Mouse (Mus musculus): ENCODE data around the gene Smarcc1. TPM values are rescaled to one million over a fixed set of nuclear protein-coding genes. Genes with fewer than 3 reads are reported as not detected.
"Not testable (repeated sequence)": the region's sequence is repeated elsewhere in the genome, so short reads cannot be mapped to it uniquely, and the experiment has no call there.

Smarcc1 gene
- polyA plus RNA-seq (2015; fragmentation: Nextera tagmentation; extraction: Ambion mirVana): 174 and 188 TPM in 2 replicates

- no peaks in the 10 kb centered on the region for H3K27me3 ChIP-seq
- peak within 1 kb of the TSS; percentile 63 for H3K4me2 ChIP-seq (replicated peaks)
- peaks cover 22% of the 10 kb centered on the region for H3K4me1 ChIP-seq
- WGBS: under 1% methylated on average over 69 of the region's 79 CpGs
- H3K9ac ChIP-seq: peak within 1 kb of the TSS; percentile 95
- H3K4me3 ChIP-seq: peak within 1 kb of the TSS; percentile 75
- H3K9me3 ChIP-seq: no peaks in the 10 kb centered on the region
- peak; percentile 97 for ATAC-seq (ENCODE audit: low FRiP score, low read depth)
- peak within 1 kb of the TSS; percentile 97 for H3K27ac ChIP-seq
- H3K36me3 ChIP-seq: peaks cover 18% of the 10 kb centered on the region
Observed at GRCm38 (mm10) chr9:110116977-110117778, at the start of gene Smarcc1. Smarcc1 (plus strand) TSS chr9:110117708.

GRCm38 (mm10) chr9:110068745-110069144 lies 48.8 kb upstream of the Smarcc1 start:
- peaks cover 72% of the 10 kb centered on the region for H3K36me3 ChIP-seq
- no peak overlapping the region for H3K27ac ChIP-seq
- H3K9ac ChIP-seq: no peak overlapping the region
- ATAC-seq (ENCODE audit: low FRiP score, low read depth): no peak
- H3K4me2 ChIP-seq (replicated peaks): no peak overlapping the region
- no peaks in the 10 kb centered on the region for H3K9me3 ChIP-seq
- H3K4me3 ChIP-seq: no peak overlapping the region
- H3K27me3 ChIP-seq: no peaks in the 10 kb centered on the region
- H3K4me1 ChIP-seq: no peaks in the 10 kb centered on the region
- WGBS: 91% methylated on average over 6 of the region's 6 CpGs

- peaks cover 75% of the 10 kb centered on the region for H3K36me3 ChIP-seq
- no peak overlapping the region for H3K9ac ChIP-seq
- no peak overlapping the region for H3K27ac ChIP-seq
- H3K4me3 ChIP-seq: no peak overlapping the region
- H3K4me2 ChIP-seq (replicated peaks): no peak overlapping the region
- WGBS: 85% methylated on average over 9 of the region's 9 CpGs
- no peaks in the 10 kb centered on the region for H3K4me1 ChIP-seq
- no peak for ATAC-seq (ENCODE audit: low FRiP score, low read depth)
- no peaks in the 10 kb centered on the region for H3K9me3 ChIP-seq
- H3K27me3 ChIP-seq: no peaks in the 10 kb centered on the region
Observed at GRCm38 (mm10) chr9:110070358-110070757, 47.1 kb upstream of the Smarcc1 start.

GRCm38 (mm10) chr9:110071011-110071410 lies 46.5 kb upstream of the Smarcc1 start:
- no peak for ATAC-seq (ENCODE audit: low FRiP score, low read depth)
- WGBS: 86% methylated on average over 4 of the region's 4 CpGs
- H3K36me3 ChIP-seq: peaks cover 71% of the 10 kb centered on the region

DNA sequence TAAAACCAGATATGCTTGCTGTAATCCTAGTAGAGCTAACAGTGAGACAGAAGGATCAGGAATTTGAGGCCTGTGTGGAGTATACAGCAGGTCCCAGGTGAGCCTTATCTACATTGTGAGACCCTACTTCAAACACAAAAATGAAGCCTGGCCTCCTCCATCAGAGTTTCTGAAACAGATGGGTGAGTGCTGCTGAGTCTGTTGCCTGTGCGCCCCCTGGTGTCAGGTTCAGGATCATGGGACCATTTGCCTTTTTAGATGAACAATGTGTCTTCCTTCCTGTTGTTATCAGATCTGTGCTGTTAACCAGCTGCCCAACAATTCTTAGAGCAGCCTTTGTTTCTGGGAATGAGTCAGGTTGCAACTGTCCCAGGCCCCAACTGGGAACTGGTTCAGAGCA lies 45.7 kb upstream of the Smarcc1 start:
- Histone ChIP-seq H3K4me2 (replicated peaks) (no peak overlapping the region), H3K27me3 (no peaks in the 10 kb centered on the region), H3K36me3 (peaks cover 66% of the 10 kb centered on the region), H3K9ac (no peak overlapping the region), H3K9me3 (no peaks in the 10 kb centered on the region), H3K4me3 (no peak overlapping the region), H3K27ac (no peak overlapping the region), H3K4me1 (no peaks in the 10 kb centered on the region)
- 7% methylated on average over 1 of the region's 1 CpGs for WGBS
- ATAC-seq (ENCODE audit: low FRiP score, low read depth): peak; percentile 15; the same call in 1 of the 2 replicates

More at GRCm38 (mm10) chr9:110071011-110071410, 46.5 kb upstream of the Smarcc1 start:
- no peaks in the 10 kb centered on the region for H3K4me1 ChIP-seq
- no peak overlapping the region for H3K27ac ChIP-seq
- H3K27me3 ChIP-seq: no peaks in the 10 kb centered on the region
- H3K9ac ChIP-seq: no peak overlapping the region
- no peak overlapping the region for H3K4me3 ChIP-seq
- H3K9me3 ChIP-seq: no peaks in the 10 kb centered on the region
- no peak overlapping the region for H3K4me2 ChIP-seq (replicated peaks)

DNA sequence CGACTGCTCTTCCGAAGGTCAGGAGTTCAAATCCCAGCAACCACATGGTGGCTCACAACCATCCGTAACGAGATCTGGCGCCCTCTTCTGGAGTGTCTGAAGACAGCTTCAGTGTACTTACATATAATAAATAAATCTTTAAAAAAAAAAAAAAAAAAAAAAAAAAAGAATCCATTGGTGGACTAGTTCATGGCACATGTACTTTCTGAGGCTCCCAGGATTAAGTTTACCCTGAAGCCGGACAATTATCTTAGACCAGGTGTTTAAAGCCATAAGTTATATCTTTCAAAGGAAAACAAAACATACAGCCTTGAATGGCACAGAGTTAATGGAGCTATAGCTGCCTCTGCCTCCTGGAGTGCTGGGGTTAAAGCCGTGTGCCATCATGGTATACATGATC lies 41.0 kb upstream of the Smarcc1 start:
- peaks cover 62% of the 10 kb centered on the region for H3K36me3 ChIP-seq
- H3K27me3 ChIP-seq; H3K9me3 ChIP-seq; H3K9ac ChIP-seq; H3K4me2 ChIP-seq (replicated peaks); H3K27ac ChIP-seq; H3K4me1 ChIP-seq; ATAC-seq (ENCODE audit: low FRiP score, low read depth); H3K4me3 ChIP-seq: not testable (repeated sequence)
- 73% methylated on average over 5 of the region's 7 CpGs for WGBS

- Histone ChIP-seq H3K9me3 (no peaks in the 10 kb centered on the region), H3K27ac (no peak overlapping the region), H3K27me3 (no peaks in the 10 kb centered on the region), H3K4me3 (no peak overlapping the region), H3K4me2 (replicated peaks) (no peak overlapping the region), H3K4me1 (no peaks in the 10 kb centered on the region), H3K9ac (no peak overlapping the region), H3K36me3 (peaks cover 86% of the 10 kb centered on the region)
- 79% methylated on average over 3 of the region's 3 CpGs for WGBS
- no peak for ATAC-seq (ENCODE audit: low FRiP score, low read depth)
Observed at GRCm38 (mm10) chr9:110081066-110081465, 36.4 kb upstream of the Smarcc1 start.

GRCm38 (mm10) chr9:110084201-110084964 lies 33.1 kb upstream of the Smarcc1 start:
- H3K4me1 ChIP-seq: no peaks in the 10 kb centered on the region
- H3K4me3 ChIP-seq: no peak overlapping the region
- 91% methylated on average over 25 of the region's 25 CpGs for WGBS
- ATAC-seq (ENCODE audit: low FRiP score, low read depth): peak; percentile 38; the same call in 1 of the 2 replicates
- no peaks in the 10 kb centered on the region for H3K9me3 ChIP-seq
- H3K27ac ChIP-seq: no peak overlapping the region
- no peaks in the 10 kb centered on the region for H3K27me3 ChIP-seq
- H3K4me2 ChIP-seq (replicated peaks): no peak overlapping the region
- peaks cover 94% of the 10 kb centered on the region for H3K36me3 ChIP-seq
- no peak overlapping the region for H3K9ac ChIP-seq

DNA sequence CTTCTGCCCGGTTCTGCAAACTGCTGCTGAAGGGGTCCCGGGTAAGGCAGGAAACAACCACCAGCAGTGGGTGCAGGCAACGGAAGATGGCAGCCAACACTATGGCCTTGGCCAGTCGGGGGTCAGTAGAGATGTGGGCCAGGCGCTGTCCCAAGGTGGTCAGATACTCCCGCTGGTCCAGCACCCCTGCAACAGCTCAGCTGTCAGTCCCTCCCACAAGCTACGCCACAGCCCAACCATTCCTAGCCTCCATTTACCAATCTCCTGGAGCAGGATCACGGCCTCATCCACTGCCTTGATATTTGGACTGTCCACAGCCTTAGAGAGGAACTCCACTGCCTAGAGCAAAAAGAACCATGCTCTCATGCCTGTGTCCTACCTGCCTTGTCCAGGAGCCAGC lies 31.8 kb upstream of the Smarcc1 start:
- no peak overlapping the region for H3K4me3 ChIP-seq
- H3K27ac ChIP-seq: no peak overlapping the region
- H3K4me2 ChIP-seq (replicated peaks): no peak overlapping the region
- H3K36me3 ChIP-seq: peaks cover 97% of the 10 kb centered on the region
- no peaks in the 10 kb centered on the region for H3K4me1 ChIP-seq
- no peak overlapping the region for H3K9ac ChIP-seq
- H3K9me3 ChIP-seq: no peaks in the 10 kb centered on the region
- H3K27me3 ChIP-seq: no peaks in the 10 kb centered on the region
- no peak for ATAC-seq (ENCODE audit: low FRiP score, low read depth)
- WGBS: 91% methylated on average over 8 of the region's 8 CpGs

DNA sequence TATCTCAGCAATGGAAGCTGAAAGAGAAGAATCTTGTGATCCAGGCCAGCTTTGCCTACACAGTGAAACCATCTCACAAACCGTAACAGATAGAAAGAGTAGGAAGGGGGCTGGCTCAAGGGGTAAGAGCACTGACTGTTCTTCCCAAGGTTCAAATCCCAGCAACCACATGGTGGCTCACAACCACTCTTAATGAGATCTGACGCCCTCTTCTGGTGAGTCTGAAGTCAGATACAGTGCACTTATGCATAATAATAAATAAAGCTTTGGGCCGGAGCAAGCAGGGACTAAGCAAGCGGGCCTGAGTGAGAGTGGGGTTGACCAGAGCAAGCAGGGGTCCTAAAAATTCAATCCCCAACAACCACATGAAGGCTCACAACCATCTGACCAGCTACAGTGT lies 24.2 kb upstream of the Smarcc1 start:
- WGBS: 88% methylated on average over 4 of the region's 4 CpGs
- peaks cover 96% of the 10 kb centered on the region for H3K36me3 ChIP-seq
- no peak overlapping the region for H3K4me3 ChIP-seq
- no peak for ATAC-seq (ENCODE audit: low FRiP score, low read depth)
- no peak overlapping the region for H3K27ac ChIP-seq
- no peak overlapping the region for H3K4me2 ChIP-seq (replicated peaks)
- no peak overlapping the region for H3K9ac ChIP-seq
- H3K27me3 ChIP-seq: no peaks in the 10 kb centered on the region
- no peaks in the 10 kb centered on the region for H3K4me1 ChIP-seq
- no peaks in the 10 kb centered on the region for H3K9me3 ChIP-seq

- Histone ChIP-seq H3K4me1 (peaks cover under 1% of the 10 kb centered on the region; the same call in 1 of the 2 replicates), H3K9ac (no peak overlapping the region), H3K36me3 (peaks cover 96% of the 10 kb centered on the region), H3K27me3 (no peaks in the 10 kb centered on the region), H3K4me2 (replicated peaks) (no peak overlapping the region), H3K9me3 (no peaks in the 10 kb centered on the region), H3K27ac (no peak overlapping the region), H3K4me3 (no peak overlapping the region)
- no peak for ATAC-seq (ENCODE audit: low FRiP score, low read depth)
- WGBS: 94% methylated on average over 4 of the region's 4 CpGs
Observed at GRCm38 (mm10) chr9:110094761-110095160, 22.7 kb upstream of the Smarcc1 start.

GRCm38 (mm10) chr9:110097791-110098190 lies 19.7 kb upstream of the Smarcc1 start:
- WGBS: 91% methylated on average over 3 of the region's 3 CpGs
- no peak for ATAC-seq (ENCODE audit: low FRiP score, low read depth)
- peaks cover 9% of the 10 kb centered on the region for H3K4me1 ChIP-seq
- no peak overlapping the region for H3K9ac ChIP-seq
- H3K9me3 ChIP-seq: no peaks in the 10 kb centered on the region
- H3K27me3 ChIP-seq: no peaks in the 10 kb centered on the region
- H3K4me2 ChIP-seq (replicated peaks): no peak overlapping the region
- no peak overlapping the region for H3K4me3 ChIP-seq
- H3K27ac ChIP-seq: no peak overlapping the region
- peaks cover 77% of the 10 kb centered on the region for H3K36me3 ChIP-seq

Data from limb, embryonic 13.5 days (tissue).